Mouse (Mus musculus): ENCODE results near the gene Sap25.

Gene Sap25

DNA sequence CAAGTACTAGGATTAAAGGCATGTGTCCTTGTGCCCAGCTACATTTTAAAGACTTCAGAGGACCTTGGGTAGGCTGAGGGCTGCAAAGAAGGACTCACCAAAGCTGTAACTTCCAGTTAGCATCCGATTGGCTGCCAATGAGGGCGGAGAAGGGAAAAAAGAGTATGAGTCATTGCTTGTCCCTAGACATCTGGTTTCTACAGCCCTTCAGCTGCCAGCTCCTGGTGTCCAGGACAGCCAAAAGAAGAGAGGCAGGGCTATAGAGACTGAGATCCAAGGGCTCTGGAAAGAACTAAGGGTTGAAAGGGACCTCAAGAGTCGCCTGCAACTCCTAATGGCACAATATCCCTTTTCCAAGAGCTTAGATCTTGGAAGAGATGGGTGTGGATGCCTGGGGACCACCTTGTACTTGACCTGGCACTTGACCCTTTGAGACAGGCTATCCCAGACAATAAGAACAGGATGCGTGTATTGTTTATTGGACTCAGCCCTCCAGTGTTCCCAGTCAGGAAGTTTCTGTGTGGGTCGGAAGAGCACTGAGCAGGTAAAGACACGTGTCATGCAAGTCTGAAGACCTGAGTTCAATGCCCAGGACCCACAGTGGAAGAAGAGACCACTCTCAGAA, 19.0 kb downstream of the Sap25 start:
- DNase-seq (ENCODE audit: low read depth, low spot score) = no peak

DNA sequence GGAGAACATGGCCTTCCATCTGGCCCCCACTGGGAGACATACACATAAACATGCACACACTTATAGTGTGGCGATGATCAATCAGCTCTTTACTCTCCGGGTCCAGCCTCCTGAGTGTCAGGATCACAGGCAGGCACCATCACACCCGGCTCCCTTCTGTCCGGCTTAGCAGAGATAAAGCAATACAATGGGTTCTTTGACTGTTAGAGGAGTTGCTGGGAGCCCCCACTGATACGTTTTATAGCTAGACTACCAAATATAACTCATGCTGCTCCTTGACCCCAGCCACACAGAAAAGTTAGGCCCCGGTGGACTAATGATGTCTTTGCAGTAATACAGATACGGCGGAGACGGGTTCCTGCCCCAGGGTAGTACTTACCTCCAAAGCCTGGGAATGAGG, 21.9 kb downstream of the Sap25 start:
- DNase-seq (ENCODE audit: low read depth, low spot score) = no peak

- no peak for DNase-seq (ENCODE audit: low read depth, low spot score)
These were observed 27.8 kb downstream of the Sap25 start for GRCm38 (mm10) chr5:137668971-137669370.

- no peak for DNase-seq (ENCODE audit: low read depth, low spot score)
These were observed 29.1 kb downstream of the Sap25 start for GRCm38 (mm10) chr5:137670240-137670639.

DNA sequence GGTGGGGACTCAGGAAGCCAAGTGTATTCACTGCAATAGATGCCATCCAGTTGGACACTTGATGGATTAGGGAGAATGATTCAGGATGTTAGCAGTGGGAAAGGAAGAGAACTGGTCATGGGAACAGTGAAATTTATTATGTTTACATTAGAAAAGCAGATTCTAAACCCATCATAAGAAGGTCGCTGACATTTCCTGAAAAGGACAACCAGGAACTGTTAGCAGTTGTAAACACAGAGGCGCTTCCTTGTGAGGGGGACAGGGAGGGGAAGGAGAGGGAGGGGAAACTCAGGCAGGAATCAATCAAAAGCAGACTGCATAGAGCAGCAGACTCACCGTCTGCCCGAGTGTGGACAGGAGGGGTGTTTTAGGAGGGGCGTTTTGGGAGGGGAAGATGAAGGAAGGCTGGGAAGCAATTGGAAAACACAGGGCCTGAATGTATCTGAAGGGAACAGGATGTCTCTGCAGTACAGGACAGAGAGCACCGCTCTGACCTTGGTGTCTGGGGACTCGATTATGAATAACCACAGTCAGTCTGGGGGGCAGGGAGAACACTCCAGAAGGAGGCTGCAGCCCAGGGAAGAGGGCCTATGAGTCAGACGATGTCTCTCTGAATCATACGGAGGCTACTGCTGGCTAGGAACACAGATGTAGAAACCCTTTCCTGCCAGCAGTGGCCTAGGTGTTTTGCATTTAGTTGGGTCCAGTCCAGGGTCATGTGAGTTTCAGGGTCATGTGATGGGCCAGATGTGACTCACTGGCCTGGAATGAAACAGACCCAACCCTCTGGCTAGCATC, 30.5 kb downstream of the Sap25 start:
- no peak for DNase-seq (ENCODE audit: low read depth, low spot score)

- no peak for DNase-seq (ENCODE audit: low read depth, low spot score)
These were observed 31.2 kb downstream of the Sap25 start for GRCm38 (mm10) chr5:137672361-137672760.

GRCm38 (mm10) chr5:137673015-137673414, 31.9 kb downstream of the Sap25 start:
- no peak for DNase-seq (ENCODE audit: low read depth, low spot score)

DNA sequence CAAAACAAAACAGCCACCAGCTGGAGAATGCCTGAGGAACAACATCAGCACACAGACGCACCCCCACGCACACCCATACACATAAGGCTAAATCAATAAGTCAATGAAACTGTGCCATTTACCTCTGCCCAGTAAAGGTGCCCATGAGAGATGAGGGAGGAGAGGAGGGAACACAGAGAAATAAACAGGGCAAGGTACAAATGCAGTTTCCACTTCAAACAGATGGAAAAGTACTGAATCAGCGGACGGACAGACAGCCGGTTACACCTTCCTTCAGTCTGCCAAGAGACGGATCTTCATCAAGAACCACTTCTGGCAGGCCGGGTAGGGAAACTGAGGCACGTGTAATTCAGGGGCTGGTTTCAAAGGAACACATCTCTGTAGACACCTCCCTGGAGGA, 33.7 kb downstream of the Sap25 start:
- no peak for DNase-seq (ENCODE audit: low read depth, low spot score)

- DNase-seq (ENCODE audit: low read depth, low spot score) = no peak
These were observed 36.7 kb downstream of the Sap25 start for GRCm38 (mm10) chr5:137677859-137678258.

DNA sequence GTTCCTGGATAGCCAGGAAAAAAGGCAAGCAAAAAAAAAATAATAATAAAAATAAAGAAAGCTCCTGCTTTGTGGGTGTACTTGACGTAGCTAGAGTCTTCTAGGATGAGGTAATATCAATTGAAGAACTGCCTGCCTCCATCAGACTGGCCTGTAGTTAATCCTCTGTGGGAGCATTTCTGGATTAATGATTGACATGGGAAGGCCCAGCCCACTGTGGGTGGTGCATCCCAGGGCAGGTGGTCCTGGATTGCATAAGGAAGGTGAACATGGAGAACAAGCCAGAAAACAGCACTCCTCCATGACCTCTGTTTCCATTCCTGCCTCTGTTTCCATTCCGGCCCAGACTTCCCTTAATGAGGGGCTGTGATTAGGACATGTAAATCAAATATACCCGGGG, 37.6 kb downstream of the Sap25 start:
- DNase-seq (ENCODE audit: low read depth, low spot score) = no peak

- DNase-seq (ENCODE audit: low read depth, low spot score) = no peak
These were observed 38.6 kb downstream of the Sap25 start for GRCm38 (mm10) chr5:137679726-137680125.

DNA sequence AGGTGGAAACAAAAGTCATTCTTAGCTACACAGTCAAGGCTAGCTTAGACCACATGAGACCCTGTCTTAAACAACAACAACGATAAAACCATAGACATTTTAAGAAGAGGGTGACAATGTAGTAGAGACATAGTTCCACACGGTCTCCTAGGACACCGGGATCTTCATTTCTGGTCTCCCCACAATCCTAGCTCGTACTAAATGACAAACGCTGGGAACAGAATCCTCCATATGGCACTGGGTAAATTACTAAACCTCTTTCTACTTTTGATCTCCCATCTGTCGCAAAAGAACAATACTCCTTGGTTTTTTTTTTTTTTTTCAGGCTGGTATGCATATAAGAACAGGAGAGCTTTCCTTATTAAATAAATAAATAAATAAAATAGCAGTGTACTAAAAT, 41.4 kb downstream of the Sap25 start:
- DNase-seq (ENCODE audit: low read depth, low spot score) = no peak

DNA sequence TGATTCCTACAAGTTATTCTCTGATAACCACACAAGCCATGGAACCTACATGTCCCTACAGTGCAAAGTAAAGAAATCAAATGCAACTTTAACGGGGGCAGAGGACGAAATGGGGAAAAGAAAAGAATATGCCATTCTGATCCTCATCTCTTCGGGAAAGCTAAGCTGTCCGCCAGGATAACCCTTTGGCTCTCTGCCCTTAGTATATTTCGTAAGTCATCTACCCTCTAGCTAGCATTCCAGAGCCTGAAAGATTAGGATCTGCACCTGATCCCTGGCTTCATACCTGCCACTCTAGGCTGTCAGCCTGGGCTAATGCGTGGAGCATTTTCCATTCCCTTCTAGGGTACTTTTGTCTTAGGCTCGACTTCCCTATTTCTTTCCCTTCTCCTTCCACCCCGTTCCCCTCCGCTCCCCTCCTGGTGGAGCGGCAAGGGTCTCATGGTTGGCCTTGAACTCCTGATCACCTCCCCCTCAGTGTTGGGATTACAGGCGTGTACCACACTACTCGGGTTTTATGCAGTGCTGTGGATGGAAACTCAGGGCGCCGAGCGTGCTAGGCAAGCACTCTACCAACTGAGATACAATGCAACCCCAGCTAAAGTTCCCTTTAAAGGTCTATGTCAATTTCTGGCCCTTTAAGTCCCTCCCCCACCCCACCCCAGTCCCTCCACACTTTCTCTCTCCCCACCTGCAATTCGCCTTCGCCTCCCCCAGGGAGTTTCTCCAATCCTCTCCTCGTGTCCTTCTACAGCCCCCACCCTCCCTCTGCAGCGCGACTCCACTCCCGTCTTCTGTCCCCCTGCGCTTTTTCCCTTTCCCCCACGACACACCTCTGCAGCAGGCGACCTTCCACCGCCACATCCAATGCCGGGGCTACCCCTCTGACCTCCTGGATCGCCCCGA, 42.5 kb downstream of the Sap25 start:
- no peak for DNase-seq (ENCODE audit: low read depth, low spot score)

DNA sequence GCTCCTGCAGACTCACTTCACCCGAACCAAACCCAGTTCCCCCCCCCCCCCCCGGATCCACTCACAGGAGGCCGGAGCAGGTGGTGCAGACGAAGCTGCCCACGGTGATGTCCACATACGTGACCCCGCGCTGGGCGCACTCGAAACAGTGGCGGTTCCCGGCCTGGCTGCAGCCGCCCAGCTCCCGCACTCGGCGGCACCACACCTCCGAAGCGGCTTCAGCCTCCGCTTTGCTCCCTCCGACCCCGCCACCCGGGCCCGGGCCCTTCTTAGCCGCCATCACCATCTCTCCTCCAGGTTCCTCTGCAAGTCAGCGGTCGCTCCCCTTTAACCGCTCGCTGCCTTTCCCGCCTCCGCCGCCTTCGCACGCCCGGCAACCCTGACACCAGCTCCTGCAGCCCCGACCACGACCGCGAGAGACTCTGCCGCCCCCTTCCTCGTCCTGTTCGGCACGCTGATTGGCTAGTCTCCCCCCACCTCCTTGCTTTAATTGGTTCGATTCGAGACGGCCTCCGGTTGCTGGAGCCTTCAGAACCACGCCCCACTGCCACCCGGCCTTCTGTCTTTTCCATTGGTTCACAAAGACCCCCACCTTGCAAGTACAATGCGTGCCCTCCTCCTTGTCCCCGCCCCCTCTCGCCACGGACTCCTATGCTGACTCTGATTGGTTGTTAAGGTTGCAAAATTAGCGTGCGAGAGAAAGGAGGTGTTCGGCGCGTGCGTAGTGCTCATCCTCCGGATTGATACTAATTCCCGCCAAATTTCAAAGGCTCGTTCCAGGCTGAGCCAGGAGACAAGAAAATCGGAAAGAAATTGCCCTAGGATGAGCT, 43.4 kb downstream of the Sap25 start, which contains the start of gene Agfg2:
TSS of gene Agfg2 (minus strand) at position 433 of the 830 bp plus-strand sequence.
- peak; percentile 98 for DNase-seq (ENCODE audit: low read depth, low spot score)

DNA sequence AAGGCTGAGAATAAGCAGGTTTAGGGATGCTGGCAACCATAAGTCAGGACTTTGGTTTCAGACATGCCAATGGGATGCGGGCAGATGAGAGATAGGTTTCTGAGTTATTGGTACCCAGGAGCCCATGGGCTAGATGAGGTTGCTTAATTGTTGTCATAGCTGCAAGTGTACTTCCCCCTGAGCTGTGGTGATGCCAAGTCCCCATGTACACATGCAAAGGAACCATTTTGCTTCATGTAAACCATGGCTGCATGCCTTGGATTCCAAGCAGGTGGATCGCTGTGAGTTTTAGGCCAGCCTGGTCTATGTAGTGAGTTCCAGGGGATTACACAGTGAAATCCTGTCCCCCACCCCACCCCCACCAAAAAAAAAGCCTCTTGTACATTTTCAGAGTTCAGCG, 44.5 kb downstream of the Sap25 start:
- no peak for DNase-seq (ENCODE audit: low read depth, low spot score)

DNA sequence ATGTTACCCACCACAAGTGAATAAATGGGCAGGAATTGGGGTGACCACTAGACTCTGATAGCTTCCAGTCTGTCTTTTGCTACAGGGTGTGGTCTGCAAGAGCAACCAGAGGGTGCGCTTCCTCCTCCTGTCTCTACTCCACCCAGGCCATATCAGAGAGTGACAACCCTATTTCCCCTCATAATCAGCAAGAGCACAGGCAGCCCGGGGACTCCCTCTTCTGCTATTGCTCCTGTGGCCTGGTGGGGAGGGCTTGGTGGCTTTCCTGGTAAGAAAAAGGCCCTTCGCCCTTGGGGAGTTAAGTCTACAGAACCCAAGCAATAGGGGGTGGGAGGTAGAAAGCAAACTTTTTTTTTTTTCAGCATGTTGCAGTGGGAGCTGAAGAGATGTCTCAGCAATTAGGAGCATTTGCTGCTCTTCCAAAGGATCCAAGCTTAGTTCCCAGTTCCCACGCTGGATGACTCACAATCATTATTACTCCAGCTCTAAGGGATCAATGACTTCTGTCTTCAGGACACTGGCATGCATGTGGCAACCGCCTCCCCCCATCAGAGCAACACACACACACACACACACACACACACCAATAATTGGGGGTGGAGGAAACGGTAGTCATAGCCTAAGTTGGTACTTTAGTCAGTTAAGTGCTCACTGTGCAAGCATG, 45.1 kb downstream of the Sap25 start:
- no peak for DNase-seq (ENCODE audit: low read depth, low spot score)

DNA sequence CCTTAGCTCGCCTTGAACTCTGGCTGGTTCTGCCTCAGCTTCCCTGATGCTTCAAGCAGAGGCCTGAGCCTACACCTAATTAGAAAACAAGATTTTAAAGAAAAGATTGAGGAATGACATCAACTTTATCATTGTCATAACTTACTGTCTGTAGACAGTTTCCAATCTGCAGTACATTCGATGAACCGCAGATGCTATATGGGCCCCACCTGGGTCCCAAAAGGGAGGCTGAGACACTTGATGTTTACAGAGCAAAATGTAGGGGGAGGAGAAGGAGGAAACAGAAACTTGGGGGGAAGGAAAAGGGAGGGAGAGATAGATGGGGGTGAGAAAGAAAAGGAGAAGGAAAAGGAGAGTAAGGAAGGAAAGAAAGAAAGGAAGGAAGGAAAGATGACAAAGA, 48.8 kb downstream of the Sap25 start:
- no peak for DNase-seq (ENCODE audit: low read depth, low spot score)

DNA sequence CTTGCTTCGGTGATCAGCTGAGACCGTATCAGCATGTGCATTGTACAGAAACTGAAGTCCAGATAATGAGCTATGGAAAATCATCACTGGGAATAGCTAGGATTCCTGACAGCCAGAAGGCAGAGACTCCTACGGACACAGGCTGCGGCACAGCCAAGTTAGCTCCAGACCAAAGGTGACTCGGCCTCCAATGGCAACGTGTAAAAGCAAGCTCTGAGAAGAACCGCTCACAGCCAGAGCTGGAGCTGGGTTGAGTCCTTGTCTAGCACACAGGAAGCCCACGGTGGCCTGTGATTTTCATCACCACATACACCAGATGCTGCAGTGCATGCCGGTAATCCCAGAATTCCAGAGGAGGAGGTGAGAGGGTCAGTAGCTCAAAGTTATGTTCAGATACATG, 49.4 kb downstream of the Sap25 start:
- no peak for DNase-seq (ENCODE audit: low read depth, low spot score)

GRCm38 (mm10) chr5:137691881-137692280, 50.7 kb downstream of the Sap25 start:
- DNase-seq (ENCODE audit: low read depth, low spot score) = no peak

Measured in embryo, embryonic 11.5 days (tissue).